Mouse (Mus musculus) liver, embryonic 14.5 days (tissue): ENCODE data around the gene Slc25a27. TPM values are rescaled to one million over a fixed set of nuclear protein-coding genes. Genes with fewer than 3 reads are reported as not detected.
A peak's percentile ranks its signal among the peaks of the same experiment; 100 is the strongest.

Experiments
- ATAC-seq: fragments of 200-750 bp; cut with Nextera tagmentation; 2 replicates; pipeline ENCODE4 v1.8.0; 2017; ENCODE audit warnings: moderate number of reproducible peaks, mild to moderate bottlenecking, moderate library complexity; ENCODE audit not compliant: insufficient read depth
- DNase-seq, 3 experiments: peaks; one replicate each; pipeline ENCODE4 v3.0.0-alpha.2; 2012 to 2013; ENCODE audit warnings: low read depth in 3 of 3, low spot score in 3 of 3
- H3K27ac ChIP-seq: fragments of 300-500 bp; sonication (generic); 2 replicates; pipeline ENCODE4 v1.5.1; 2014; ENCODE audit warnings: moderate library complexity, mild to moderate bottlenecking, control low read depth, inconsistent platforms
- H3K27me3 ChIP-seq: fragments of 300-500 bp; sonication (generic); 2 replicates; pipeline ENCODE4 v1.6.1; 2014; ENCODE audit warnings: mild to moderate bottlenecking, low read length, moderate library complexity; ENCODE audit not compliant: control insufficient read depth, insufficient read depth
- H3K36me3 ChIP-seq: fragments of 300-500 bp; sonication (generic); replicated peaks from 2 replicates; pipeline ENCODE4 v1.6.1; 2014; ENCODE audit warnings: low read depth; ENCODE audit not compliant: control insufficient read depth, insufficient read depth
- H3K4me1 ChIP-seq, 2 experiments: fragments of 200-500 bp in 1 of 2; fragments of 300-500 bp in 1 of 2; sonication (generic) in 1 of 2; replicated peaks; 2 replicates each; pipeline ENCODE4 v1.6.1; 2012 to 2014; ENCODE audit warnings: antibody characterized with exemption in 1 of 2, inconsistent platforms in 1 of 2, low read length in 1 of 2; ENCODE audit not compliant: control insufficient read depth in 2 of 2, insufficient read depth in 2 of 2
- H3K4me2 ChIP-seq: fragments of 300-500 bp; sonication (generic); 2 replicates; pipeline ENCODE4 v1.6.1; 2014; ENCODE audit warnings: low read depth, mild to moderate bottlenecking, control low read depth, moderate library complexity
- H3K4me3 ChIP-seq, 2 experiments: fragments of 200-500 bp in 1 of 2; fragments of 300-500 bp in 1 of 2; sonication (generic) in 1 of 2; 2 replicates each; pipeline ENCODE4 v1.5.1; 2012 to 2014; ENCODE audit warnings: low read depth in 2 of 2, low read length in 2 of 2, mild to moderate bottlenecking in 2 of 2, control low read depth in 1 of 2, inconsistent platforms in 1 of 2, moderate library complexity in 1 of 2; ENCODE audit not compliant: insufficient read depth in 1 of 2
- H3K9ac ChIP-seq: fragments of 300-500 bp; sonication (generic); replicated peaks from 2 replicates; pipeline ENCODE4 v1.6.1; 2014; ENCODE audit warnings: mild to moderate bottlenecking, control low read depth, moderate library complexity
- H3K9me3 ChIP-seq: fragments of 300-500 bp; sonication (generic); 2 replicates; pipeline ENCODE4 v1.6.1; 2016; ENCODE audit warnings: low read length, mixed read lengths; ENCODE audit not compliant: control insufficient read depth
- CTCF ChIP-seq: IDR thresholded peaks from 2 replicates; pipeline ENCODE4 v1.5.1; 2016; ENCODE audit warnings: antibody characterized with exemption, low read depth, control low read depth
- EP300 ChIP-seq: IDR thresholded peaks from 2 replicates; pipeline ENCODE4 v1.6.1; 2016; ENCODE audit warnings: antibody characterized with exemption, low read depth
- WGBS: fragments of 180-500 bp; shearing (Covaris S2); extraction: QIAGEN DNeasy Blood & Tissue Kit; methylation state at CpG from one replicate; pipeline ENCODE4 v1.1.7; 2014; ENCODE audit not compliant: insufficient replicate concordance; 5-methylcytosine and 5-hydroxymethylcytosine counted together
- polyA plus RNA-seq, 2 experiments: library from polyadenylated mRNA; depleted of rRNA in 1 of 2; stranded (reverse) in 1 of 2; unstranded in 1 of 2; fragments of >200 nt; fragmentation: Nextera tagmentation in 1 of 2; extraction: Ambion mirVana in 1 of 2; gene quantifications; 2 replicates each; pipeline versions ENCODE4 v1.2.1 to v1.2.3; 2012 to 2014

Slc25a27 gene
- polyA plus RNA-seq, 2 experiments, result 0.39 to 0.68 TPM

DNA sequence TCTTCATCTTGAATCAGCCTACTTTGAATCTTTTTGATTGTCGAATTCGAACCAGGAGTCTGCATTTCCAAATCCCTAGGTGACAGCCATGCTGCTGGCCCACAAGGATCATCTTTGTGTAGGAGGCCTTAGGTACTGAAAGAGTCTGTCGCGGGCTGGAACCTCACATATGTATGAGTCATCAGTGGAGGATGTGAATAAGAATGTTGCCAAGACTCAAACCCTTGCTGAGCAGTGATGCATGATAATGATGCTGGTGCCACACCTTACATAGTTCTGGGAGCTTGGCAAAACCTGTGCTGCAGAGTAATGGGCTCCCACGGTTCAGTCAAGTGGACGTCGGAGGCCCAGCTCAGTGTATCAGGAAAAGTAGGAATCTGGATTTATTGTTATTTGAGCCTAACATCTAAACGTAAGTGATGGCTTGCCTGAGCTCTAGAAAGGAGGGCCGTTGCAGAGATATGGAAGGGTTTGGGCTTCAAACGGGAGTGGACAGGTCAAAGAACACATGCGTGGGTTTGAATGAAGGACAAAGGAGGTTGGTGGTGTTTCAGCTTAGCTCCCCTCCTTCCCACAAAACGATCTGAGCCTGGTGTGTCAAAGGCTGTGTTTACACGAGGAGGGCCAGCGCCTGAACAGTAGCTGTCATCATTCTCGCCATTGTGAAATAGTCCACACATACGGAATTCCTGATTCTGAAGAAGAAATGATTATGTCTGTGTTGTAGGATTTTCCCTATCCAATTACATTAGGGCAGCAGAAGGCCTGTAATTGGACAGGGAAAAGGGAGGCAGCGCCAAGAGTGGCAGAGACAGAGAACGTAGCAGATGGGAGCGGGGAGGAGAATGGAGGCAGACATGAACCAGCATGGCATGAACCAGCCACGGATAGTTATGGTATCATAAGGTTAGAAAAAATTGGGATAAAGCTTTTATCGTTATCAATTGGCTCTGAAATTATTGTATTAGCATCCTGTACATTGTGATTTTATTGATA lies 74.4 kb downstream of the Slc25a27 start:
- ATAC-seq (0 out of 2 replicates have a peak, but pooled peaks have one; percentile 28), DNase-seq (no peak)
- TF ChIP-seq EP300 (no peak), CTCF (no peak)

More for the DNA sequence above, 74.4 kb downstream of the Slc25a27 start:
- Histone ChIP-seq H3K27me3 (no peaks in the 10 kb centered on the region), H3K4me1 (peaks cover 2 to 16% of the 10 kb centered on the region in 2 experiments; a peak in 2 of 4 replicates), H3K27ac (no peak overlapping the region), H3K4me3 (no peak overlapping the region), H3K4me2 (no peak overlapping the region), H3K36me3 (no peaks in the 10 kb centered on the region), H3K9me3 (no peaks in the 10 kb centered on the region), H3K9ac (no peak overlapping the region)
- 66% methylated on average over 21 of the region's 21 CpGs for WGBS

Other genes starting within 250 kb of the Slc25a27 start
- 0.02 and 0.03 TPM in 2 replicates for gene Mep1a, start 164.4 kb downstream of the Slc25a27 start, polyA plus RNA-seq (2012; rRNA removed)
- gene Mep1a, start 164.4 kb downstream of the Slc25a27 start, polyA plus RNA-seq (2014; fragmentation: Nextera tagmentation; extraction: Ambion mirVana), result 0.04 TPM in 1 of 2 replicates, not detected in the other
- gene Ankrd66, start 123.6 kb downstream of the Slc25a27 start, polyA plus RNA-seq (2012; rRNA removed), result 0.05 and 0.07 TPM in 2 replicates
- 0.10 TPM in 1 of 2 replicates, not detected in the other for gene Ankrd66, start 123.6 kb downstream of the Slc25a27 start, polyA plus RNA-seq (2014; fragmentation: Nextera tagmentation; extraction: Ambion mirVana)
- gene Pla2g7, start 99.1 kb downstream of the Slc25a27 start, polyA plus RNA-seq (2012; rRNA removed), result 4.0 and 5.0 TPM in 2 replicates
- 9.9 and 10.7 TPM in 2 replicates for gene Pla2g7, start 99.1 kb downstream of the Slc25a27 start, polyA plus RNA-seq (2014; fragmentation: Nextera tagmentation; extraction: Ambion mirVana)
- under 0.01 and 0.08 TPM in 2 replicates for gene Tdrd6, start 36.9 kb downstream of the Slc25a27 start, polyA plus RNA-seq (2012; rRNA removed)
- 0.13 TPM in 1 of 2 replicates, not detected in the other for gene Tdrd6, start 36.9 kb downstream of the Slc25a27 start, polyA plus RNA-seq (2014; fragmentation: Nextera tagmentation; extraction: Ambion mirVana)
- 0.86 and 2.0 TPM in 2 replicates for gene Cyp39a1, start 211 bp upstream of the Slc25a27 start, polyA plus RNA-seq (2012; rRNA removed)
- 2.6 and 3.3 TPM in 2 replicates for gene Cyp39a1, start 211 bp upstream of the Slc25a27 start, polyA plus RNA-seq (2014; fragmentation: Nextera tagmentation; extraction: Ambion mirVana)
- 0.59 and 0.75 TPM in 2 replicates for gene Rcan2, start 134.1 kb upstream of the Slc25a27 start, polyA plus RNA-seq (2012; rRNA removed)
- gene Rcan2, start 134.1 kb upstream of the Slc25a27 start, polyA plus RNA-seq (2014; fragmentation: Nextera tagmentation; extraction: Ambion mirVana), result 0.56 and 0.57 TPM in 2 replicates